Mouse (Mus musculus) CH12.LX (cell line): ENCODE measurements at regions not wholly inside any gene's neighbourhood (a gene's known extent, or its start where the extent isn't known, plus 50 kb on each side); places are given as distances from the start of the nearest gene placed in this dataset.

Experiments
- DNase-seq: peaks from one replicate; pipeline ENCODE4 v3.0.0-alpha.2; 2013; ENCODE audit errors: extremely low read depth
- H3K27ac ChIP-seq: 2 replicates; pipeline ENCODE4 v1.5.1; 2012; ENCODE audit warnings: low read depth, mild to moderate bottlenecking, control low read depth, moderate library complexity; ENCODE audit not compliant: insufficient read depth
- H3K27me3 ChIP-seq: replicated peaks from 2 replicates; pipeline ENCODE3; 2012; ENCODE audit warnings: inconsistent platforms
- H3K36me3 ChIP-seq, 2 experiments: replicated peaks in 1 of 2; 2 replicates each; pipeline versions ENCODE3 to v1.6.1; 2012; ENCODE audit warnings: inconsistent platforms in 1 of 2, low read length in 1 of 2, mild to moderate bottlenecking in 1 of 2, mixed read lengths in 1 of 2, moderate library complexity in 1 of 2; ENCODE audit not compliant: control insufficient read depth in 1 of 2, insufficient read depth in 1 of 2
- H3K4me1 ChIP-seq, 2 experiments: 2 replicates each; pipeline ENCODE4 v1.6.1; 2012; ENCODE audit warnings: inconsistent platforms in 1 of 2, moderate library complexity in 1 of 2; ENCODE audit not compliant: insufficient read depth in 2 of 2, control insufficient read depth in 1 of 2
- H3K4me2 ChIP-seq: 2 replicates; pipeline ENCODE4 v1.6.1; 2012; ENCODE audit warnings: low read depth, mild to moderate bottlenecking, control low read depth; ENCODE audit not compliant: poor library complexity, insufficient read depth, severe bottlenecking
- H3K4me3 ChIP-seq, 3 experiments: fragments of 150-350 bp in 1 of 3; sonication (generic) in 1 of 3; replicated peaks in 1 of 3; 2 replicates each; pipeline versions ENCODE3 to v1.5.1; 2011 to 2012; ENCODE audit warnings: low read depth in 2 of 3, low read length in 2 of 3, mild to moderate bottlenecking in 2 of 3, moderate library complexity in 2 of 3, control low read depth in 1 of 3, improper control_type of control experiment in 1 of 3, inconsistent platforms in 1 of 3, mixed read lengths in 1 of 3; ENCODE audit not compliant: poor library complexity in 1 of 3
- H3K79me2 ChIP-seq: replicated peaks from 2 replicates; pipeline ENCODE4 v1.6.1; 2012; ENCODE audit warnings: mild to moderate bottlenecking, moderate library complexity; ENCODE audit not compliant: control insufficient read depth, poor library complexity, insufficient read depth, severe bottlenecking; ENCODE audit errors: extremely low read depth
- H3K9ac ChIP-seq: 2 replicates; pipeline ENCODE4 v1.6.1; 2012; ENCODE audit warnings: low read depth, mild to moderate bottlenecking, control low read depth, moderate library complexity; ENCODE audit not compliant: insufficient read depth
- H3K9me3 ChIP-seq: replicated peaks from 2 replicates; pipeline ENCODE3; 2012; ENCODE audit warnings: low read length, inconsistent platforms, mixed read lengths
- CHD1 ChIP-seq: IDR thresholded peaks from 2 replicates; pipeline ENCODE4 v1.6.1; 2012; ENCODE audit warnings: low read depth, low read length, improper control_type of control experiment, inconsistent platforms
- CHD2 ChIP-seq: IDR thresholded peaks from 2 replicates; pipeline ENCODE4 v1.6.1; 2011; ENCODE audit warnings: low read length, improper control_type of control experiment
- E2F4 ChIP-seq: IDR thresholded peaks from 2 replicates; pipeline ENCODE4 v1.6.1; 2011; ENCODE audit warnings: low read depth, low read length, improper control_type of control experiment; ENCODE audit not compliant: insufficient replicate concordance
- EP300 ChIP-seq: IDR thresholded peaks from 2 replicates; pipeline ENCODE4 v1.6.1; 2011; ENCODE audit warnings: low read length, improper control_type of control experiment
- ETS1 ChIP-seq: conservative IDR thresholded peaks from 2 replicates; pipeline ENCODE4 v1.6.1; 2012; ENCODE audit warnings: low read depth, mild to moderate bottlenecking, inconsistent platforms, low read length, improper control_type of control experiment, moderate library complexity
- GABPA ChIP-seq: IDR thresholded peaks from 2 replicates; pipeline ENCODE4 v1.6.1; 2012; ENCODE audit warnings: low read depth, low read length, improper control_type of control experiment, inconsistent platforms; ENCODE audit not compliant: insufficient replicate concordance
- HCFC1 ChIP-seq: IDR thresholded peaks from 2 replicates; pipeline ENCODE4 v1.6.1; 2012; ENCODE audit warnings: low read depth, mild to moderate bottlenecking, inconsistent platforms, low read length, improper control_type of control experiment
- JUN ChIP-seq: IDR thresholded peaks from 2 replicates; pipeline ENCODE4 v1.6.1; 2011; ENCODE audit warnings: low read depth, mild to moderate bottlenecking, low read length, improper control_type of control experiment, moderate library complexity; ENCODE audit not compliant: insufficient read depth
- JUND ChIP-seq: conservative IDR thresholded peaks from 2 replicates; pipeline ENCODE4 v1.6.1; 2011; ENCODE audit warnings: low read depth, low read length, improper control_type of control experiment
- KAT2A ChIP-seq: IDR thresholded peaks from 2 replicates; pipeline ENCODE4 v1.6.1; 2012; ENCODE audit warnings: low read length, improper control_type of control experiment, inconsistent platforms; ENCODE audit not compliant: insufficient replicate concordance
- MAFK ChIP-seq: IDR thresholded peaks from 2 replicates; pipeline ENCODE4 v1.6.1; 2011; ENCODE audit warnings: low read length, improper control_type of control experiment; ENCODE audit not compliant: insufficient replicate concordance
- MAX ChIP-seq: IDR thresholded peaks from 2 replicates; pipeline ENCODE4 v1.6.1; 2011; ENCODE audit warnings: low read length, improper control_type of control experiment
- MYC ChIP-seq: IDR thresholded peaks from 2 replicates; pipeline ENCODE4 v1.6.1; 2011; ENCODE audit warnings: low read depth, mild to moderate bottlenecking, improper control_type of control experiment, low read length
- NELFE ChIP-seq: IDR thresholded peaks from 2 replicates; pipeline ENCODE4 v1.6.1; 2011; ENCODE audit warnings: low read depth, low read length, improper control_type of control experiment
- PAX5 ChIP-seq: IDR thresholded peaks from 2 replicates; pipeline ENCODE4 v1.6.1; 2012; ENCODE audit warnings: low read length, inconsistent platforms, mixed read lengths
- POLR2A ChIP-seq: IDR thresholded peaks from 2 replicates; pipeline ENCODE4 v1.6.1; 2011; ENCODE audit warnings: low read depth, mild to moderate bottlenecking, improper control_type of control experiment, low read length
- SIN3A ChIP-seq: IDR thresholded peaks from 2 replicates; pipeline ENCODE4 v1.6.1; 2012; ENCODE audit warnings: low read length, improper control_type of control experiment, inconsistent platforms
- TCF12 ChIP-seq: IDR thresholded peaks from 2 replicates; pipeline ENCODE4 v1.6.1; 2014; ENCODE audit warnings: low read depth, mild to moderate bottlenecking, inconsistent platforms, low read length, improper control_type of control experiment
- UBTF ChIP-seq: IDR thresholded peaks from 2 replicates; pipeline ENCODE4 v1.6.1; 2012; ENCODE audit warnings: low read depth, mild to moderate bottlenecking, inconsistent platforms, low read length, improper control_type of control experiment, moderate library complexity
- ZNF384 ChIP-seq: IDR thresholded peaks from 2 replicates; pipeline ENCODE4 v1.6.1; 2012; ENCODE audit warnings: low read depth, low read length, improper control_type of control experiment, inconsistent platforms
- dilution Hi-C: fragments of 300-500 bp; cut with MboI; formaldehyde crosslinking; loops from 2 replicates; pipeline ENCODE4 v1.14.3; 2020; ENCODE audit warnings: low sequenced_read_pairs; ENCODE audit not compliant: extremely low pct_unique_long_range_greater_than_20kb, extremely low pct_ligation_motif_present
- in situ Hi-C: fragments of 300-500 bp; cut with MboI; formaldehyde crosslinking; loops from 3 replicates; pipeline ENCODE4 v1.14.3; 2019; ENCODE audit warnings: low sequenced_read_pairs, low pct_ligation_motif_present, low pct_unique_long_range_greater_than_20kb, mixed read lengths

DNA sequence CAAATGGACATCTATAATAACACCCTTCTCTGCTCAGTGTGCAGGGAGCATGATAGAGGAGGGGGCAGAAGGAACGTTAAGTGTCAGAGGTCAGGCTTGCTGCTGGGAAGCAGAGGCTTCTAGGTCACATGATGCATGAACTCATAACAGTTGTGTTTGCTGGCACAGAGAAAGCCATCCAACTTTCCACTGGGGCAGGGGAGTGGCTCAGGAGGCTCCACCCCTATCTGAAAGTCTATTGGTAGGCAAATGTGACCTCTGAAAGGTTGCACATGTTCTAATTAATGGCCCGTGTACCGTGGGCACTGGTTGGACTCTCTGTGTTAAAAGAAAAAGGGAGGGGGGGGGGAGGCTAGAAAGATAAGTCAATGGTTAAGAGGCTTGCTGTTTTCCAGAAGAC is 224.6 kb downstream of the Slc16a7 start:
- Histone ChIP-seq H3K9ac (no peak overlapping the region), H3K27me3 (no peaks in the 10 kb centered on the region), H3K79me2 (no peaks in the 10 kb centered on the region), H3K4me3 (no peak overlapping the region), H3K27ac (no peak overlapping the region), H3K4me1 (no peaks in the 10 kb centered on the region), H3K36me3 (no peaks in the 10 kb centered on the region), H3K9me3 (peaks cover 56% of the 10 kb centered on the region), H3K4me2 (no peak overlapping the region)
- dilution Hi-C loops (no loop called here), in situ Hi-C loops (no loop called here)
- TF ChIP-seq ZNF384 (no peak), SIN3A (no peak), CHD2 (no peak), MAX (no peak), KAT2A (no peak), EP300 (no peak), E2F4 (no peak), GABPA (no peak), POLR2A (no peak), TCF12 (no peak), NELFE (no peak), MYC (no peak), UBTF (no peak), PAX5 (no peak), HCFC1 (no peak), MAFK (no peak)
- DNase-seq, result no peak

DNA sequence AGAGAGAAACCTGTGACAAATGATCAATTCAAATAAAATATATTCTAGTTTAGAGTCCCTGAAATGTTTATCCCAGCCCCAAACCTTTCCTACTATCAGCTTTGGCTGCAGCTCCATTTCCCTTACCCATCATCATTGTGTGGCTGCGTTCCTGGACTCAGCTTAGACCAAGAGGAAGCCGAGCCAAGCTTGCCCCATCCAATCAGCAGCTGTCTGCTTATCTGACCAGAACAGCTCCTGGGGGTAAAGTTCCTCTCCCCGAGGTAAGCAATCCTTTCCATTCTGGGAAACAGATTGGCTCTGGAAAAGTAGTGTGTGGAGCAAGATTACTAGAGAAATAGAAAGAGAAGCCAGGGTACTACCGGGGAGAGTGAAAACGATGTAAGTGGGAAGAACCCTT is 228.2 kb downstream of the Slc16a7 start:
- H3K9ac ChIP-seq, result no peak overlapping the region
- peaks cover 46% of the 10 kb centered on the region for H3K9me3 ChIP-seq
- no peak overlapping the region for H3K27ac ChIP-seq
- no peaks in the 10 kb centered on the region for H3K27me3 ChIP-seq
- DNase-seq, result no peak
- H3K4me2 ChIP-seq, result no peak overlapping the region
- no peak for TF ChIP-seq UBTF
- no peak for TF ChIP-seq SIN3A
- TF ChIP-seq HCFC1, result no peak
- TF ChIP-seq JUND, result no peak
- TF ChIP-seq CHD1, result no peak
- no peak for TF ChIP-seq TCF12
- TF ChIP-seq GABPA, result no peak
- TF ChIP-seq JUN, result no peak
- TF ChIP-seq ETS1, result no peak
- TF ChIP-seq, all 38 proteins: peak for 0
- Histone ChIP-seq H3K4me3 (no peak overlapping the region), H3K4me1 (no peaks in the 10 kb centered on the region), H3K36me3 (no peaks in the 10 kb centered on the region), H3K79me2 (no peaks in the 10 kb centered on the region)
- dilution Hi-C loops (no loop called here), in situ Hi-C loops (no loop called here)
